Mouse (Mus musculus) forelimb bud, embryonic 11.5 days (tissue): ENCODE measurements around the gene Nphs2.
"Not testable (repeated sequence)": the region's sequence is repeated elsewhere in the genome, so short reads cannot be mapped to it uniquely, and the experiment has no call there.

Experiments used
- DNase-seq: peaks from one replicate; pipeline ENCODE4 v3.0.0-alpha.2; 2012; ENCODE audit warnings: low read depth, low spot score

Nphs2 gene

DNA sequence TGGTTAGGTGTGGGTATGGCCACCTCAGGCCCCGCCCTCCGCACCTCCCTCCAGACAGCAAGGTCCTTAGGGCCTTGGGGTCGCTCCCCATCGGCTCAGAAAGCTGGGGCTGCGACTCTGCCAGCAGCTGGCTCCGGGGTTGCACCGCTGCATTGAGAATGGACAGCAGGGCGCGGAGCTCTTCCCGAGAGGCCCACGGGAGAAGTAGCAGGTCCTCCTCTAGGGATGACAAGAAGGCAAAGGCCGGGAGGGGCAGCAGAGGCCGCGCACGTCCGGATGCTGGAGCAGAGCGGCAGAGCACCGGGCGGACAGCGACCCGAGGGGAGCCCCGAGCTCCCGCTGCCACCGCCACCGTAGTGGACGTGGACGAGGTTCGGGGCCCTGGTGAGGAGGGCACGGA is at the start of gene Nphs2:
Gene Nphs2 (plus strand): TSS at position 98 of the 400 bp plus-strand sequence.
- DNase-seq = no peak

- peak; percentile 74 for DNase-seq
Observed at GRCm38 (mm10) chr1:156263352-156263751, 47.2 kb upstream of the Nphs2 start.

- no peak for DNase-seq
Observed at GRCm38 (mm10) chr1:156263946-156264345, 46.6 kb upstream of the Nphs2 start.

- DNase-seq = not testable (repeated sequence)
Observed at GRCm38 (mm10) chr1:156268546-156268945, 42.0 kb upstream of the Nphs2 start.

DNA sequence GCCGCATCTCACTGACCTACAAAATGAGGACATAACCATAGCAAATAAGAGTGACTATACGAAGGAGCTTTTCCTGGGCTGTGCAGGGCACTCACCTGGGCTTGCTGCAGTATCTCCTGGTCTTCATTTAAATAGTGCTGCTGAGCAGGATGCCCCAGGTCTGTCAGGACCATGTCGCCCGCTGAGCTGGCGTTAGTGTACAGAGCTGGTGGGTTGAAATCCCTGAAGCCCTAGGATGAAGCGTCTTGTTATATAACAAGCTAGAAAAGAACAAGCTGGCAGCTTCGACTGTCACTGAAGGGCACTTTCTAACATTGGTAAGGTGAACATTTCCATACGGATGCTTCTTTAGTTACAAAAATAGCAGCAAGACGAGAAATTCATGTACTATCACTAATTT is 40.1 kb upstream of the Nphs2 start:
- DNase-seq = no peak

DNA sequence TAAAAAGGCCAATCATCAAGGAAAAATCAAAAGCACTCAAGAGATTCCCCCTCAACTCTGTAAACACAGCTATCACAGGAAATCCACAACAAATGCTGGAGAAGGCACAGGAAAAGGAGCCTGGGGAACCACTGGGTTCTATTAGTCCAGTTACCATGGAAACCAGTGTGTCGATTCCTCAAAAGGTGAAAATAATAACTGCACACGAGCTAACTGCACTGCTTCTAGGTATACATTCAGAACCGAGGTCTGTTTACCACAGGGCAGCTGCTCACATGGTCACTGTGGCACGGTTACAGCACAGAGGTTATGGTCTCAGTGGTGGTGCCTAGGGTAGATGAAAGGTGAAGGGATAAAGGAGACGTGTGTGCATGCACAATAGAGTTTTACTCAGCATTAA is 38.9 kb upstream of the Nphs2 start:
- DNase-seq = peak; percentile 6

- DNase-seq = no peak
Observed at GRCm38 (mm10) chr1:156273647-156274046, 36.9 kb upstream of the Nphs2 start.

GRCm38 (mm10) chr1:156280131-156280530 is 30.4 kb upstream of the Nphs2 start:
- no peak for DNase-seq

DNA sequence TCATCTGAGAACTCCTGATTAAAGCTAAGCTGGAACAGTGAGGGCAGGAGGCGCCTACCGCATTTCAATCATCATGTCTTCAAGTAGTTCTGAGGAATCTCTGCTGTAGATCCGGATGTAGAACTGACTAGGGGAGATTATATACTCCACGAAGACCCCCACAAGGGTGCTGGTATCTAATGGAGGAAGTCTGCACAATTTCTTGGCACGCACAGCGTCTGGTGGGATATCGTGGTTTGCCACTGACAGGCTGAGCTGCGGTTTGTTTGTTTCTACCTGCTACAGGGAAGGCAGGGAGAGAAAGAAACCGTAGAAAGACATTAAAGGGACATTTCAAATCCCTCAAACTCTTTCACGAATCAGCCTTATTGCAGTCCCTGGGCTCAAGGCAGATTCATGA is 26.3 kb upstream of the Nphs2 start:
- DNase-seq = no peak

- no peak for DNase-seq
Observed at GRCm38 (mm10) chr1:156284851-156285540, 25.5 kb upstream of the Nphs2 start.

DNA sequence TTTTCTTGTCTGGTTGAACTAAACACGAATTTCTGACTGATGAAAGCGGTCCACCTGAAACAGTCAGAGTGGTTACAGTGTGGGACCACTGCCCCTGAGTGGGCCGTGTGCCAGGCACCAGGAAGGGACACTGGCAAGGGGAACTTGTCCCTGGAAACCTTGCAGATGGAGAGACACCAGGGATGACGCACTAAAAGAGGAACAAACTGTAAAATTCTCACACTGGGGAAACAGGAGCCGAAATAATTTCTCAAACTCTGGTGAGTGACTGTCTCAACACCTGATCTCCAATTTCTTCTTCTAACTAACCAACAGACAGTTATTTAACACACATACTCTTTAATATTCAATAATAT is 25.0 kb upstream of the Nphs2 start:
- DNase-seq = no peak

DNA sequence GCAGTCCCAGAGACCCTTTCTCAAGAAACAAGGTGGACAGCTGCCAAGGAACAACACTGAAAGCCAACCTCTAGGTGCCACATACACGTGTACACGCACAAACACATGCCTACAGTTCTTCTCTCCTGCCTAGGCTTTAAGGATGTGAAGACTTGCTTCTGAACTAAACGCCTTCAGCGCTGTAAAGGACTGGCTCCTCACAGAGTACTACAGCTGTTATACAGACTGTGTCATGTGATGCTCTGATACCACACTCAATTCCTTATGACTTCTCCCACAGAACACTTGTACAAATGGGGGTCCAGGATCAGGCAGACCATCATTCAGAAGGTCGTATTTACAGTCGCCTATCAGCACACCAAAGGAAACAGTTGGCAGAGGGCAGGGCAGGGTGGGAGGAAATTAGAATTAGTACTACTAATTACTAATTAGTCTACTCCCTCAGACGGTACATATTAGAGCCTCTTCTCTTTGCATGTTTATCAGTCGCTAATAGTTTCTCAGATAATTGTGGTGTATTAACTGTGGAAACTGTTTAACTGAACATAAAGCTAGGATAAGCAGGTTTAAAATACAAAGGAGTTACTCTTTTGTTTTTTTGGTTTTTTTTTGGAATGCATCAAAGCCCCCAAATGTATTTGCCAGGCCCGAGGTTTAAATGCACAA is 21.8 kb upstream of the Nphs2 start:
- DNase-seq = no peak

GRCm38 (mm10) chr1:156289222-156289587 is 21.3 kb upstream of the Nphs2 start:
- not testable (repeated sequence) for DNase-seq

- DNase-seq = no peak
Observed at GRCm38 (mm10) chr1:156290016-156290415, 20.5 kb upstream of the Nphs2 start.

DNA sequence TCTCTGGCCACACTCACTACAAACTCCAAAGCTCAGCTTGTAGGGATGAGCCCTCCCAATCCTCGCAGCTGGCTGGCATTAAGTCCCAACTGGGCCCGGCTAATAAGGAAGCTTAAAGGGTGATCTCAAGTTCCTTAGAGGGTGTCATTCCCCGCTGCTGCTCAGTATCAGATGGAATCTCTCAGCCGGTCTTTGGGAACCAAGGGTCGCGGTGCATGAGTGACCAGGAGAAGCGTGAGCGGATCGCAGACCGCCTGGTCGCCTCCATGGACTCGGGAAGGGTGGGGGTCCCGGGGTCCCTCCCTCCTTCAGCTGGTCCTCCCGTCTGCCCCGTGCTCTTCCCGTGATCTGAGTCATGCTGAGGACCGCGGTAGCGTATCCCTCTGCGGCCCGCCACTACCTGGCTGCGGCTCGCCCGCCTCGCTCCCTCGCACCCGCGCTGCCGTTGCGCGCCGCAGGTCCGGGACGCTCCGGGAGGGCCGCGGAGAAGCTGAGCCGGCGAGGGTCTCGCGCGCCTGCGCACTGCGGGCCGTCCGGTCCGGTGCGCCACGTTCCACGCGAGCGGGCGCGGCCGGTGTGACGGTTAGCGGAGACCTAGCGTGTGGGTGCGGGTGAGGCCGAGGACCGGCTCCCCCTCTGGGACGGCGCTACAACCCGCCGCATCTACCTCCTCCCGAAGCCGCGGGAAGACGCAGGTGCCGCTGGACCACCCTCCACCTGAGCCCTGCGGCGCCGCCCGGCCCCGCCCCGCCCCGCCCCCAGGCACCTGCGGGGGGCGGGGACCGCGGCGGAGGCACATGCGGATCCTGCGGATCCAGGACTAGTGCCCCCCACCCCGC is 7.4 kb upstream of the Nphs2 start, which contains the start of gene Tdrd5:
Gene Tdrd5 (minus strand): TSS at position 754 of the 839 bp plus-strand sequence.
- DNase-seq = no peak

DNA sequence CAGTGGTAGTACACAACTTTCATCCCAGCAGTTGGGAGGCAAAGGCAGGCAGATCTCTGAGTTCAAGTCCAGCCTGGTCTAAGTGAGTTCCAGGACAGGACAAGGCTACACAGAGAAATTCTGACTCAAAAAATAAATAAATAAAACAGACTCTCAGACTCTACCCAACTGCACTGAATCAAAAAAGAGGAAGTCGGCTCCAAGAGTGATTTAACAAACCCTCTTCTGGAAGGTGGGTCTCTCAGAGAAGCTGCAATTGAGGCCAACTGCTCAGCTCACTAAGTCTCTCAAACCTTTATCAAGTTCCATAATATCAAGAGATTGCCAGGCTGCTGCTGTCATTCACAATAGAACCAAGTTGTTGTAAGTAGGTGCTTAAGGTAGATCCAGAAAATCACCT is 1.9 kb upstream of the Nphs2 start:
- DNase-seq = no peak

- no peak for DNase-seq
Observed at GRCm38 (mm10) chr1:156323126-156323525, 12.6 kb downstream of the Nphs2 start.

- DNase-seq = no peak
Observed at GRCm38 (mm10) chr1:156340847-156341246, 30.3 kb downstream of the Nphs2 start.

- no peak for DNase-seq
Observed at GRCm38 (mm10) chr1:156344433-156344832, 33.9 kb downstream of the Nphs2 start.

DNA sequence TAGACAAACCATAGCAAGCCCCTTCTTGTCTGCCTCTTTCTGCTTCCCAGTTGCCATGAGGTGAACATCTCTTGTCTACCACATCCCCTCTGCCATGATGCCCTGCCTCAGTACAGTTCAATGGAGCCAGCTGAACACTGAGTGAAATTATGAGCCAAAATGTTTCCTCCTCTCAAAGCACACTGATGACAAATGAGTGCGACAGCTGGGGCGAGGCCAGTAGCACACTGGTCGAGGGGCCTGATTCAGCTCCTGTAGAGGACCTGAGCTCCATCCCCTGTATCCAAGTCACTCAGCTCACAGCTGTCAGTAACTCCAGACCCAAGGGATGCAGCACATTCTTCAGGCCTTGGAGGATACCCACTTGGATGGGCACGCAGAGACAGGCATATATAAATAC is 35.1 kb downstream of the Nphs2 start:
- no peak for DNase-seq

DNA sequence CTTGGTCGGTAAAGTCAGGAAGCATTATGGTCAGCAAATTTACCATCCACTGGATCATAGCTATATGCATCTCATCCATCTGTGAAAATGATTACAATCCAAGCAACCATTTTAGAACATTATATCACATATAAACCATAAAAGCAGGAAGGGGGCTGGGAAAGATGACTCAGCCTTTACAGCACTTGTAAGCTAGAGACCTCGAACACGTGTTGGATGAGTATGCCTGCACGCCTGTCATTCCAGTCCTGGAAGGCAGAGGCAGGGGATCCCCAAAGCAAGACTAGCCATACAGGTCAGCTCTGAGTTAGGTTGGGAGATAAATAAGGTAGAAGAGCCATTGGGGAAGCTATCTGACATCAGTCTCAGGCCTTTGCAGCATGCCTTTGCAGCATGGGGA is 38.5 kb downstream of the Nphs2 start:
- DNase-seq = no peak

DNA sequence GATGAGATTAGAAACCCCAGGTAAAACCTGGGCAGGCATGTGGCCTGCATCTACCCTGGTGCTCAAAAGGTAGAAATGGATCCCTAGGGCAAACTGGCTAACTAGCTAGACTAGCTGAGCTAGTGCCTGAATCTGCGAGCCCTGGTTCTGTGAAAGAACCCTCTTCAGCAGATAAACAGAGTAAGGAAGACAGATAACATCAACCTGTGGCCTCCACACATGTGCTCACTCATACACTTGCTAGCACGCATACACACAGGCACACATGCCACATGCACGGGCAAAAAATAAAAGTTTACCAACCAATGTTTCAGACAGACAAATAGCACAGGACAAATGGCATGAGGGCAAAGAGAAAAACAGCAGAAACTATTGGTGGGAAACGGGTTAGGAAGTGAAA is 39.9 kb downstream of the Nphs2 start:
- no peak for DNase-seq

DNA sequence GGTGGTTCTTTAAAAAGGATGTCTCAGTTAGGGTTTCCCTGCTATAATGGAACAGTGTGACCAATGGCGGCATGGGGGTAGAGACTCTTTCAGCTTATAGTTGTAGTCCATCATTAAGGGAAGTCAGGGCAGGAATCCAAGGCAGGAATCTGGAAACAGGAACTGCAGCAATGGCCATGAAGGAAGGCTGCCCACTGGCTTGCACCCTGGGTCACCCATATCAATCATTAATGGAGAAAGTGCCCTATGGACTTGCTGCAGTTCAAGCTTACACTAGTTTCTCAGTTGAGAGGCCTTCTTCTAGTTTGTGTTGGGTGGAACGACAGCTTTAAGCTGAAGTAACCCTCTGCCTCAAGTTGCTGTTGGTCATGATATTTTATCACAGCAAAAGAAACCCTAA is 41.9 kb downstream of the Nphs2 start:
- DNase-seq = no peak
